Mouse (Mus musculus): ENCODE results near the gene Il1rap. TPM values are rescaled to one million over a fixed set of nuclear protein-coding genes. Genes with fewer than 3 reads are reported as not detected.

The Il1rap gene
- polyA plus RNA-seq, 1 experiment from 2014 or later: 5.9 TPM

DNA sequence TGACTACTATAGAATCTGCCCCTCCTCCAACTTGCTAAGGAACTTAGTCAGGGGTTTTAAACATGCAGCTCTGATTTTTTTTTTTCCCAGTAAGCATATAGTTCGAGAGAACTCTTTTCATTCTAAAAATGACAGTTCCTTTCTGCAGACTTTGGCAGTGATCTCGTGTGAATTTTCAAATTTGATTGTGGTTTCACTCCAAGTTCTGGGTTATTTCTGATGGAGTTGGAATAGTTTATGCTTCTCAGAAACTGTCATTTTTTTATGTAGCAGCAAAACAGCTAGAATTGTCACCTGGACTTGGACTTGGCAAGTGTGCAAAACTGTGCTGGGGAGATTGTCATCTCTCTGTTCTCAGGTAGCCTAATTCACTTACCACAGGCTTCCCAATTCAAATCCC, 53.3 kb downstream of the Il1rap start:
- H3K4me1 ChIP-seq: no peaks in the 10 kb centered on the region
- WGBS: 69% methylated on average over 2 of the region's 2 CpGs
- no peak overlapping the region for H3K9ac ChIP-seq
- ATAC-seq (ENCODE audit: low FRiP score): no peak
- no peaks in the 10 kb centered on the region for H3K27me3 ChIP-seq
- no peak overlapping the region for H3K4me2 ChIP-seq (replicated peaks)
- H3K36me3 ChIP-seq: no peaks in the 10 kb centered on the region
- no peaks in the 10 kb centered on the region for H3K9me3 ChIP-seq (replicated peaks)
- no peak overlapping the region for H3K27ac ChIP-seq
- H3K4me3 ChIP-seq: no peak overlapping the region

GRCm38 (mm10) chr16:26643077-26643476, 61.6 kb downstream of the Il1rap start:
- no peak for ATAC-seq (ENCODE audit: low FRiP score)
- 88% methylated on average over 6 of the region's 6 CpGs for WGBS
- H3K27ac ChIP-seq: no peak overlapping the region

GRCm38 (mm10) chr16:26646066-26646465, 64.6 kb downstream of the Il1rap start:
- WGBS: 77% methylated on average over 2 of the region's 2 CpGs
- Histone ChIP-seq H3K4me2 (replicated peaks) (no peak overlapping the region), H3K36me3 (no peaks in the 10 kb centered on the region), H3K27ac (no peak overlapping the region), H3K27me3 (no peaks in the 10 kb centered on the region), H3K4me1 (no peaks in the 10 kb centered on the region), H3K9me3 (replicated peaks) (no peaks in the 10 kb centered on the region), H3K4me3 (no peak overlapping the region), H3K9ac (no peak overlapping the region)
- no peak for ATAC-seq (ENCODE audit: low FRiP score)

More at GRCm38 (mm10) chr16:26643077-26643476, 61.6 kb downstream of the Il1rap start:
- H3K9me3 ChIP-seq (replicated peaks): no peaks in the 10 kb centered on the region
- no peaks in the 10 kb centered on the region for H3K27me3 ChIP-seq
- H3K36me3 ChIP-seq: no peaks in the 10 kb centered on the region
- H3K4me3 ChIP-seq: no peak overlapping the region
- no peaks in the 10 kb centered on the region for H3K4me1 ChIP-seq
- no peak overlapping the region for H3K4me2 ChIP-seq (replicated peaks)
- H3K9ac ChIP-seq: no peak overlapping the region

- no peaks in the 10 kb centered on the region for H3K4me1 ChIP-seq
- ATAC-seq (ENCODE audit: low FRiP score): no peak
- H3K27me3 ChIP-seq: no peaks in the 10 kb centered on the region
- 83% methylated on average over 1 of the region's 1 CpGs for WGBS
- no peak overlapping the region for H3K27ac ChIP-seq
- no peak overlapping the region for H3K9ac ChIP-seq
- H3K36me3 ChIP-seq: no peaks in the 10 kb centered on the region
- H3K9me3 ChIP-seq (replicated peaks): no peaks in the 10 kb centered on the region
- no peak overlapping the region for H3K4me2 ChIP-seq (replicated peaks)
- H3K4me3 ChIP-seq: no peak overlapping the region
Observed at GRCm38 (mm10) chr16:26647036-26647435, 65.5 kb downstream of the Il1rap start.

GRCm38 (mm10) chr16:26662722-26663436, 81.4 kb downstream of the Il1rap start:
- H3K4me1 ChIP-seq: no peaks in the 10 kb centered on the region
- no peaks in the 10 kb centered on the region for H3K27me3 ChIP-seq
- no peaks in the 10 kb centered on the region for H3K9me3 ChIP-seq (replicated peaks)
- H3K4me2 ChIP-seq (replicated peaks): no peak overlapping the region
- no peak overlapping the region for H3K4me3 ChIP-seq
- WGBS: 79% methylated on average over 7 of the region's 7 CpGs
- H3K9ac ChIP-seq: no peak overlapping the region
- no peak overlapping the region for H3K27ac ChIP-seq
- ATAC-seq (ENCODE audit: low FRiP score): no peak
- H3K36me3 ChIP-seq: no peaks in the 10 kb centered on the region

GRCm38 (mm10) chr16:26666401-26666800, 84.9 kb downstream of the Il1rap start:
- Histone ChIP-seq H3K4me2 (replicated peaks) (no peak overlapping the region), H3K4me1 (no peaks in the 10 kb centered on the region), H3K4me3 (no peak overlapping the region), H3K9ac (no peak overlapping the region), H3K27ac (no peak overlapping the region), H3K27me3 (no peaks in the 10 kb centered on the region), H3K9me3 (replicated peaks) (no peaks in the 10 kb centered on the region), H3K36me3 (no peaks in the 10 kb centered on the region)
- no peak for ATAC-seq (ENCODE audit: low FRiP score)
- 83% methylated on average over 2 of the region's 2 CpGs for WGBS

DNA sequence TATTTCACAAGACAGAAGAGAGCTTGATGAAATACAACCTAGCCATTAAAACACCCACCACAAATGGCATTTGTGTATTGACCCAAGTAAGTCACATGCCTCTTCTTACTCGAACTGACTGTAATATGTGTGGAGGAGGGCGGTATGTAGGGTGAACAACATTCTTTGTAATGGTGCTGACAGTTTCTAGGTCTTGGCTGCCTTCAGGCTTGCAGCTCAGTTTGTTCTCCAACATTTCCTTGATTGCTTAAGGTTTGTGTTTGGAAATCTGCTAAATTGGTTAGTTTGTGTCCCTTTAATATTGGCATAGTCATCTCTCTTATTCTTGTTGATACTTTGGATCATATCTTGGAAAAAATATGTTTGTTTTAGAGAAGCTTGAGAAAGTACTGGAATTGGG, 87.6 kb downstream of the Il1rap start:
- Histone ChIP-seq H3K27ac (no peak overlapping the region), H3K4me1 (no peaks in the 10 kb centered on the region), H3K4me2 (replicated peaks) (no peak overlapping the region), H3K4me3 (no peak overlapping the region), H3K9me3 (replicated peaks) (no peaks in the 10 kb centered on the region), H3K27me3 (no peaks in the 10 kb centered on the region), H3K36me3 (no peaks in the 10 kb centered on the region), H3K9ac (no peak overlapping the region)
- ATAC-seq (ENCODE audit: low FRiP score): no peak
- 79% methylated on average over 2 of the region's 2 CpGs for WGBS

DNA sequence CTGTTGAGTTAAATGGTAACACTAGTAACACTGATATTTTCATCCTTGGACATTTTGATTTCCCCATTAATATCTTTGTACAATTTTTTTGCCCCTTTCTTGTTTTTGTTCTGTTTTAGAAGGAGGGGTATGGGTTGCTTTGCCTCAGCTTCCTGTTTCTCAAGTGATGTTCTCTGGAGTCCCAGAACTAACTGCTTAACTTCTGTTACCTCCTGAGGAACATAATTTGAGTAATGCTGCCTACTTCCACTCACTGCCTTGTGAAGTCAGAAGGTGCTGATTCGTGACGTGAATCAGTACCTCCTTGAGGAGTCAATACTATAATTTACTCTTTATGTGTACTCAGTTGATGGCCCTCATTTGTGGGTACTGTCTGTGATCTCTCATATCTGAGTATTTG, 98.9 kb downstream of the Il1rap start:
- no peaks in the 10 kb centered on the region for H3K9me3 ChIP-seq (replicated peaks)
- no peak overlapping the region for H3K4me3 ChIP-seq
- no peaks in the 10 kb centered on the region for H3K36me3 ChIP-seq
- H3K4me2 ChIP-seq (replicated peaks): no peak overlapping the region
- no peak overlapping the region for H3K27ac ChIP-seq
- H3K27me3 ChIP-seq: no peaks in the 10 kb centered on the region
- ATAC-seq (ENCODE audit: low FRiP score): no peak
- no peaks in the 10 kb centered on the region for H3K4me1 ChIP-seq
- H3K9ac ChIP-seq: no peak overlapping the region
- WGBS: 91% methylated on average over 2 of the region's 2 CpGs

DNA sequence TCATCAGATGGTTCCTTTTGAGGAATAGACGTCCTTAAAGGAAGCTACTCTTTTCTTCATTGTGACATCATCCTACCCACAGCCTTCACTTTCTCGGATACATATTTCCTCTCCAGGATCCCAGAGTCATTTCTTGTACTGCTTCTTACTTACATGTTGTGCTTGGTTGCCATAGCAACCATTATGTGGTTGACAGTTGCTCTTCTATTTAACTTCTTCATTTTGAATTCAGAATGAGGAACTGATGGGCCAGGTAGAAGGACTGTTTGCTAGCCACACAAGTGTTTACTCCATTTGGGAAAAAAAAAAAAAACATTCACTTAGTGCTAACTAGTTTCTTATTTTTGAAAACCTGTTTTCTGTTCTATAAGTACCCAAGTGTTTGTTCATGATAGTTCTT, 108.3 kb downstream of the Il1rap start:
- 59% methylated on average over 2 of the region's 2 CpGs for WGBS
- no peak overlapping the region for H3K9ac ChIP-seq
- no peak overlapping the region for H3K27ac ChIP-seq
- H3K4me1 ChIP-seq: no peaks in the 10 kb centered on the region
- H3K4me2 ChIP-seq (replicated peaks): no peak overlapping the region
- H3K36me3 ChIP-seq: no peaks in the 10 kb centered on the region
- no peak overlapping the region for H3K4me3 ChIP-seq
- no peaks in the 10 kb centered on the region for H3K9me3 ChIP-seq (replicated peaks)
- no peaks in the 10 kb centered on the region for H3K27me3 ChIP-seq
- no peak for ATAC-seq (ENCODE audit: low FRiP score)

DNA sequence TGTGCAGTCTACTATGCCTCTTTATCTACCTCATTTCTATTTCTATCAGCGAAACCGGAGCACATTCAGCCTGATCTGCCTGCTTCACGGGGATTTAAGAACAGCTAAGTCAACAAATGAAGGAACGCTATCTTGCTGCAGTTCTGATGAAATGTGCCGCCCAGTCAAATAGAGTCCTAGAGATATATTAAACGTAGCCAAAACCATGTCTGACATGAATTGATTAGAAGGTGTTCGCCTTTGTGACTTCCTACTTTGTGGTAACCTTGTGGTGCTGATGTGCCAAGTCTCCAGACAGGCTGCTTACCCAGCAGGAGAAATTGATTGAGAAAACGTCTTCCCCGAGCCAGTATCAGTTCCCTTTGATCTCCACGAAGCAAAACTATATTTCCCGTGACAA, 109.8 kb downstream of the Il1rap start:
- ATAC-seq (ENCODE audit: low FRiP score): no peak
- H3K36me3 ChIP-seq: no peaks in the 10 kb centered on the region
- no peaks in the 10 kb centered on the region for H3K27me3 ChIP-seq
- H3K9me3 ChIP-seq (replicated peaks): no peaks in the 10 kb centered on the region
- WGBS: 73% methylated on average over 11 of the region's 11 CpGs
- no peak overlapping the region for H3K4me2 ChIP-seq (replicated peaks)
- H3K4me3 ChIP-seq: no peak overlapping the region
- H3K4me1 ChIP-seq: no peaks in the 10 kb centered on the region
- no peak overlapping the region for H3K27ac ChIP-seq
- H3K9ac ChIP-seq: no peak overlapping the region

GRCm38 (mm10) chr16:26698076-26698475, 116.6 kb downstream of the Il1rap start:
- no peaks in the 10 kb centered on the region for H3K36me3 ChIP-seq
- no peaks in the 10 kb centered on the region for H3K4me1 ChIP-seq
- no peak for ATAC-seq (ENCODE audit: low FRiP score)
- no peaks in the 10 kb centered on the region for H3K27me3 ChIP-seq
- H3K4me2 ChIP-seq (replicated peaks): no peak overlapping the region
- no peak overlapping the region for H3K9ac ChIP-seq
- no peak overlapping the region for H3K27ac ChIP-seq
- H3K4me3 ChIP-seq: no peak overlapping the region
- no peaks in the 10 kb centered on the region for H3K9me3 ChIP-seq (replicated peaks)
- 88% methylated on average over 4 of the region's 4 CpGs for WGBS

DNA sequence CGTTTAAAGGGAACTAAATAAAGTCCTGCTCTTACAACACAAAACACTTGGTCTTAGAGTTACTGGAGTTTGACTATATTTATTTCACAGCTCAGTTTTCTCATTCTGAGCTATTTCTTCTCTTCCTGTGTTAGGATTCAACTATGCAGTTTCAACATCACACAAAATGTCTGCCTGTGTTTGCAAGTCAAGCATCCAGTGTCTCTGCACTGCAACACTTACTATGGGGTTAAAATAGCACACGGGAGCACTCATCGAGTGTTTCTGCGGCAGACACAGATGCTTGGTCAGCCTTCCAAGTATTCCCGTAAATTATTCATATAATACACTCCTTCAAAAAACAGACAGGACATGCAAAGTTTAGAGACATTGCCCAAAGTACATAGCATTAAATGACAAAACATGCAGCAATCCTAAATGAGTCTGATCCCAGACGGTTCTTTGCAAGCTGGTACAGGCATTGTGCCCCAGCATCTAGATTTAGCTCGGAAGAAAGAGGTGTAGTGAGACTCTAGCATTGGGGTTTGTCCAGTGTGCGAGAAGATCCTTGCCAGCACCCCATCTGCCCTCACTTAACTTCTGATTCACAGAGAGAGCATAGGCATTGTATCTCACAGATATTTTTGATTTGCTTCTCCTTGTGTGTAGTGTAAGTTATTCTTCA, 119.1 kb downstream of the Il1rap start:
- Histone ChIP-seq H3K4me1 (no peaks in the 10 kb centered on the region), H3K27me3 (no peaks in the 10 kb centered on the region), H3K4me2 (replicated peaks) (no peak overlapping the region), H3K36me3 (no peaks in the 10 kb centered on the region), H3K27ac (no peak overlapping the region), H3K9me3 (replicated peaks) (no peaks in the 10 kb centered on the region), H3K9ac (no peak overlapping the region), H3K4me3 (no peak overlapping the region)
- 89% methylated on average over 8 of the region's 8 CpGs for WGBS
- ATAC-seq (ENCODE audit: low FRiP score): no peak

All from hindbrain, embryonic 12.5 days (tissue).